Mouse (Mus musculus) midbrain, embryonic 11.5 days (tissue): ENCODE measurements around the gene Sos2. TPM values are rescaled to one million over a fixed set of nuclear protein-coding genes. Genes with fewer than 3 reads are reported as not detected.

Source experiments
- ATAC-seq: fragments of 200-750 bp; cut with Nextera tagmentation; 2 replicates; pipeline ENCODE4 v1.8.0; 2017; ENCODE audit warnings: moderate TSS enrichment, moderate library complexity; ENCODE audit not compliant: low FRiP score
- DNase-seq: peaks from one replicate; pipeline ENCODE4 v3.0.0; 2015; ENCODE audit warnings: low spot score; ENCODE audit errors: missing footprints
- H3K27ac ChIP-seq: fragments of 300-500 bp; sonication (generic); 2 replicates; pipeline ENCODE4 v1.5.1; 2014; ENCODE audit warnings: low read depth, low read length
- H3K27me3 ChIP-seq: fragments of 300-500 bp; sonication (generic); 2 replicates; pipeline ENCODE4 v1.6.1; 2014; ENCODE audit warnings: mild to moderate bottlenecking, low read length, moderate library complexity, mixed read lengths; ENCODE audit not compliant: control insufficient read depth, insufficient read depth
- H3K36me3 ChIP-seq: fragments of 300-500 bp; sonication (generic); 2 replicates; pipeline ENCODE4 v1.6.1; 2014; ENCODE audit warnings: mild to moderate bottlenecking, low read length, moderate library complexity, mixed read lengths; ENCODE audit not compliant: control insufficient read depth, insufficient read depth
- H3K4me1 ChIP-seq: fragments of 300-500 bp; sonication (generic); 2 replicates; pipeline ENCODE4 v1.6.1; 2014; ENCODE audit warnings: low read length; ENCODE audit not compliant: control insufficient read depth, insufficient read depth
- H3K4me2 ChIP-seq: fragments of 300-500 bp; sonication (generic); 2 replicates; pipeline ENCODE4 v1.6.1; 2014; ENCODE audit warnings: mild to moderate bottlenecking, moderate library complexity
- H3K4me3 ChIP-seq: fragments of 300-500 bp; sonication (generic); 2 replicates; pipeline ENCODE4 v1.5.1; 2014; ENCODE audit warnings: low read depth, low read length
- H3K9ac ChIP-seq: fragments of 300-500 bp; sonication (generic); 2 replicates; pipeline ENCODE4 v1.6.1; 2014; ENCODE audit warnings: low read length
- H3K9me3 ChIP-seq: fragments of 300-500 bp; sonication (generic); 2 replicates; pipeline ENCODE4 v1.6.1; 2016; ENCODE audit warnings: low read length; ENCODE audit not compliant: control insufficient read depth
- WGBS: fragments of 180-500 bp; shearing (Covaris S2); extraction: QIAGEN DNeasy Blood & Tissue Kit; methylation state at CpG from one replicate; pipeline ENCODE4 v1.1.7; 2014; 5-methylcytosine and 5-hydroxymethylcytosine counted together
- microRNA-seq: library from miRNA; unstranded; fragments of <30 nt; microRNA quantifications from one replicate; pipeline ENCODE4, GENCODE M21; 2017
- polyA plus RNA-seq: library from polyadenylated mRNA; unstranded; fragments of >200 nt; fragmentation: Nextera tagmentation; extraction: Ambion mirVana; gene quantifications from 2 replicates; pipeline ENCODE4 v1.2.1, GENCODE M21; 2014

The Sos2 gene
- polyA plus RNA-seq, 1 experiment from 2014 or later: 10.5 TPM

DNA sequence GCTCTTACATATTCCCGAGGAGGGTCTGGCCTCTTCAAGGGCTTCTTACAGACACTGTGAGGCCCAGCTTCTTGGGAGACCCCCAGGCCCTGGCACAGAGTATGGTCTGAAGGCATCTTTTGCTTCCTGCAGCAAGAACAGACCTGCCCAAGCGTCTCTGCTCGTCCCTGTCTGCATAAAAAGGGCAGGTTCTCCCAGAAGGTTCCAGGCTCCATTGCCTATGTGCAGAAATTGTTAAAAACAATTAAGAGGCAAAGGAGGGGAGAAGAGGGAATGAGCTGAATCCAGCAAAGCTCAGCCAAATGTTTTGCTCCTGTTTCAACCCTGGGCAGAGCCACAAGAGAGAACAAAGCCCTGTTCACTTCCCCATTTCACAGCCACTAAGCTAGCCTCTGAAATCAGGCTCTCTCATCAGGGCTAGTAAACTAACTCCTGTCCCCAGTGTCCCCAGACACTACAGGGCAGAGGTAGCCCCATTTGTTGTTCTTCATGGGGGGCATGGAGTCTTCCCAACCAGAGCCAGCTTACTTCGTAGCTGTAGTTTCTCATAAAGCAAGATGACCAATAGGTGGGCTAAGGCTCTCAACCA lies 143.2 kb downstream of the Sos2 start:
- peaks cover 6% of the 10 kb centered on the region; the same call in 1 of the 2 replicates for H3K4me1 ChIP-seq
- no peaks in the 10 kb centered on the region for H3K9me3 ChIP-seq

DNA sequence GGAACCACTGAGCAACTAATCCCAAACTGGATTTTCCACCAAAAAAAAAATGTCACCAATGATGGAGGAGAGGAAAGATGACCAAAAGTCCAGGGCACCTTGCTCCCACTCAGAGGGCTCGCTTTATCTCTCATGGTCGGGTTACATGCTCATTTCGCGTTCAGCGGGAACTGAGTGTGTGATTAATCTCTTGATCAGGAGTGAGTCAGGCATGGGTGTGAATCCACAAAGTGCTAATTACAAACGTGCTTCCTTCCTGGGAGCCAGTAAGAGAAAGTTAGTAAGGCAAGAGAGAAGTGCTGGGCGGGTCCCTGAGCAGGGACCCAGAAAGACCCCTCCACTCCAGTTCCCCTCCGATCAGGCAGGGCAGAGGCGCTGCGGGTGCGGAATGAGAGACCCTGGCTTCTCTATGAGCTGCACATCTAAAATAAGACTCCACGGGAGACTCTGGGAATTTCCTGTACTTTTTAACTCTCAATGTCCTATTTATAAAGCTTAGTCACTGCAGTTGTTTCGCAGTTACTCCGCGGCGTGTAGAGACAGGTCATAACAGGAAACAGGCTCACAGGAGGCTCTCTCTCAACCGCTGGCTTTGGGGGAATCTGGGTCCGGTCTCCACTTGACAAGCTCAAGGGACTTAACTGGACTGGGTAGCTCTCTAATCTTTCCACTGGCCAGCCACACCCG lies 143.8 kb downstream of the Sos2 start:
- Histone ChIP-seq H3K27me3 (no peaks in the 10 kb centered on the region), H3K4me1 (peaks cover 6% of the 10 kb centered on the region; the same call in 1 of the 2 replicates), H3K27ac (no peak overlapping the region; the same call in none of the 2 replicates), H3K36me3 (no peaks in the 10 kb centered on the region), H3K4me3 (no peak overlapping the region), H3K9me3 (no peaks in the 10 kb centered on the region), H3K4me2 (0 out of 2 replicates have a peak overlapping the region, but pooled peaks have one; percentile 0), H3K9ac (0 out of 2 replicates have a peak overlapping the region, but pooled peaks have one; percentile 28)
- DNase-seq: peak; percentile 87
- WGBS: 61% methylated on average over 19 of the region's 19 CpGs
- ATAC-seq: 0 out of 2 replicates have a peak, but pooled peaks have one; percentile 41

More for the DNA sequence above, 143.2 kb downstream of the Sos2 start:
- DNase-seq: no peak
- no peaks in the 10 kb centered on the region for H3K27me3 ChIP-seq
- no peaks in the 10 kb centered on the region for H3K36me3 ChIP-seq
- H3K4me2 ChIP-seq: no peak overlapping the region
- no peak overlapping the region for H3K27ac ChIP-seq
- ATAC-seq: 0 out of 2 replicates have a peak, but pooled peaks have one; percentile 7
- no peak overlapping the region for H3K9ac ChIP-seq
- 74% methylated on average over 4 of the region's 4 CpGs for WGBS
- H3K4me3 ChIP-seq: no peak overlapping the region

DNA sequence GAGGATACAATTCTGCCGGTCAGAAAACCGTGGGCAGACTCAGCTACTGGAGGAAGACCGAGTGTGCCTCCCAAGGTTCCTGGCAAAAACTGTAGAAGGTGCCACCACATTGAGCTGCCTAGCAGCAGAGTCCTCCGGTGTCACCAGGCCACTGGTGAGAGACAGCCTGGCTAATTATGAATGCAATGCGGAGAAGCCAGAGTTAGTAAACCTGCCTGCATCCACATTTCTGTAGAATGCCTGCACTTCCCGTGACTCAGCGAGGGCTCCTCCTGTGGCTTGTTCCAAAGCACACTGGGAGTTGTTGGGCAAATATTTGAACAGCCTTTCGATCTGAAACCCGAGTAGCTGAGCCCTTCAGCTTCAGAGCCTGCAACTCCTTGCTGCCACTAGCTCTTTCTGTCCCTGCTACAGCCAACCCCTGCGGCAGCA lies 144.4 kb downstream of the Sos2 start:
- Histone ChIP-seq H3K27me3 (no peaks in the 10 kb centered on the region), H3K4me1 (peaks cover 6% of the 10 kb centered on the region; the same call in 1 of the 2 replicates), H3K4me3 (no peak overlapping the region), H3K36me3 (no peaks in the 10 kb centered on the region), H3K4me2 (peak overlapping the region; percentile 4; the same call in 1 of the 2 replicates), H3K27ac (peak overlapping the region; percentile 10; the same call in 1 of the 2 replicates), H3K9ac (peak overlapping the region; percentile 9; the same call in 1 of the 2 replicates), H3K9me3 (no peaks in the 10 kb centered on the region)
- 34% methylated on average over 10 of the region's 10 CpGs for WGBS
- ATAC-seq: peak; percentile 49; the same call in 1 of the 2 replicates
- DNase-seq: peak; percentile 90

DNA sequence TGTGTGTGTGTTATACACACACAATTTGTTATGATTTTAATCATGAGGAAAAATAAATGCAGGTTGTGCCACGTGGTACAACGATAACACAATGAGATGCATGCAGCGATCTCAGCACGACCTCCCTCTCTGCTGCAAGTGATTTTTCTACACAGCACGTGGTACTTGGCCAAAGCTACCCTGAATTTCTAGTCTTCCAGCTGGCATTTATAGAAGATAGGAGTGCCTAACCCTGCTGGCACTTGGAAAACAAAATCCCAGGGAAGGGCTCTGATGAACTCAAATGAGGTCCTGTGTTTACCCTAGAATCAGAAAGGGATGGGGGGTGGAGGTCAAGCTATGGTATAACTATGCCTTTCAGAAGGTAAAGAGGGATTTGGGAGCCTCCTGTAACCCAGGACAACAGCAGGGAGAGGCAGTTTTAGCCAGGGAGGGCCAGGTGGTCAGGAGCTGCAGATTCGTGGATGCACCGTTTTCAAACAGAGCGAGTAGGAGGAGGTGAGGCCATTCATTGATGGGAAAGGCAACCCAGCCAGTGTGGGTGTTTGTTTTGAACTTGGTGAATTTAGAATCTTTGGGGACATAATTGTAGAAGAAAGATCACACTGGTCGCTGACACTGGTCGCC lies 144.9 kb downstream of the Sos2 start:
- WGBS: 70% methylated on average over 10 of the region's 10 CpGs
- H3K4me2 ChIP-seq: peak overlapping the region; percentile 4; the same call in 1 of the 2 replicates
- H3K4me1 ChIP-seq: peaks cover 6% of the 10 kb centered on the region; the same call in 1 of the 2 replicates
- H3K9ac ChIP-seq: peak overlapping the region; percentile 9; the same call in 1 of the 2 replicates
- ATAC-seq: no peak
- no peak overlapping the region for H3K4me3 ChIP-seq
- H3K9me3 ChIP-seq: no peaks in the 10 kb centered on the region
- H3K36me3 ChIP-seq: no peaks in the 10 kb centered on the region
- H3K27me3 ChIP-seq: no peaks in the 10 kb centered on the region
- peak overlapping the region; percentile 10; the same call in 1 of the 2 replicates for H3K27ac ChIP-seq
- no peak for DNase-seq

Small RNAs within 50 kb of the gene (microRNA-seq; reads per million reads assigned to microRNA genes)
- not detected for gene Gm23018

Other genes starting within 250 kb of the Sos2 start
- gene Vcpkmt, start 98.8 kb downstream of the Sos2 start, polyA plus RNA-seq: 16.4 and 17.8 TPM in 2 replicates
- gene L2hgdh, start 43.0 kb upstream of the Sos2 start, polyA plus RNA-seq: 9.7 and 13.6 TPM in 2 replicates
- 18.0 and 19.3 TPM in 2 replicates for gene Atp5s, start 43.1 kb upstream of the Sos2 start, polyA plus RNA-seq
- 0.50 and 0.64 TPM in 2 replicates for gene Cdkl1, start 109.4 kb upstream of the Sos2 start, polyA plus RNA-seq
- 57.4 and 63.1 TPM in 2 replicates for gene Atl1, start 210.8 kb upstream of the Sos2 start, polyA plus RNA-seq
- gene Map4k5, start 211.3 kb upstream of the Sos2 start, polyA plus RNA-seq: 27.7 and 32.8 TPM in 2 replicates